Mouse (Mus musculus) heart, postnatal 0 days (tissue): ENCODE results near the gene Rpl18a.

ENCODE experiments used
- CTCF ChIP-seq: IDR thresholded peaks from 2 replicates; pipeline ENCODE4 v1.5.1; 2016; ENCODE audit warnings: antibody characterized with exemption, control low read depth, low read depth
- EP300 ChIP-seq: IDR thresholded peaks from 2 replicates; pipeline ENCODE4 v1.6.1; 2016; ENCODE audit warnings: antibody characterized with exemption, low read depth

DNA sequence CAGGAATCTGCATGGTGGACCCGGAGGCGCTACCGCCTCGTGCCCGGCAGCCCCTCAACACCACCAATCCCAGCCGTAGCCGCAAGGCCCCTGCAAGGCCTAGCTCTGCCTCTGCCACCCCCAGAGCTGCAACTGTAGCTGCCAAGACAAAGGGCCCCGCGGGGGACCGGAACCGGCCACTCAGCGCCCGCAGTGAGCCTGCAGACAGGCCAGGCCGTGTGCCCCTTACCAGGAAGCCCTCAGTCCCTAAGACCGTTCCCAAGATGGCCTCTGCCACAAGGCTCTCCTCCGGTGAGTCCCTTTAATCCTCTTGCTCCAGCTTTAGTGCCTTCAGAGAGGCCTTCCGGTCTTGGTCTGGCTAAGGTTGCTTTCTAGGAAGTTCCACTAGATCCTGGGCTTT is 17.5 kb upstream of the Rpl18a start:
- no peak for TF ChIP-seq CTCF
- no peak for TF ChIP-seq EP300
